Mouse (Mus musculus) naive thymus-derived CD4-positive, alpha-beta T cell, adult 2 months (primary cell): ENCODE results near the gene Pagr1b.
A peak's percentile ranks its signal among the peaks of the same experiment; 100 is the strongest.

Source experiments
- DNase-seq: peaks from one replicate; pipeline ENCODE4 v3.0.0-alpha.2; 2011; ENCODE audit warnings: low read depth

Gene Pagr1b

DNA sequence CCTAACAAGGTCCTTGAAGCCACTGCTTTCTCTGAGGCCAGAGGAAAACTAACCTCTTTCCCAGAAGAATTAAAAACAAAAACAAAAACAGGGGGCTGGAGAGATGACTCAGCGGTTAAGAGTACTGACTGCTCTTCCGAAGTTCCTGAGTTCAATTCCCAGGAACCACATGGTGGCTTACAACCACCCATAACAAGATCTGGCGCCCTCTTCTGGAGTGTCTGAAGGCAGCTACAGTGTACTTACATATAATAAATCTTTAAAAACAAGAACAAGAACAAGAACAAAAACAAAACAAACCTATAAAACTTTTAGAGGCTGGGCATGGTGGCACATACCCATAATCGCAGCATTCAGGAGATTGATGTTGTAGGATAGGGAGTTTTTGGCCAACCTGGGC lies 19.8 kb downstream of the Pagr1b start:
- DNase-seq: no peak

DNA sequence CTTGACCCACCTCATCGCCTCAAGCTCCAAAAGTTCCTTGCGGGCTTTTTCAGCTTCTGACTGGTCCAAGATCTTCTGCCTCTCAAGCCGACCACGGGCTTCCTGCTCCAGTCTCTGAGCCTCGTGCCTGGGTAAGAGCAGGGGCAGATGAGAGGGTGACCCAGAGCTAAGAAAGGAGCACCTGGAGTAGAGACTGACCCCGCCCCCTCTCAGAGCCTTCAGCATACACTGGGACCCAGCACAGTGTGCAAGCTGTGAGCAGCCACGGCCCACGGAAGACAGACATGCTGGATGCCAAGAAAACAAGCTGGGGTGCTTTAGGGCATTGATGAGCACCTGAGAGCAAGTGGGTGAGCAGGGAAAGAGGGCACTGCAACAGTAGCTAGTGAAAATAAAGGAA lies 27.5 kb downstream of the Pagr1b start:
- no peak for DNase-seq

DNA sequence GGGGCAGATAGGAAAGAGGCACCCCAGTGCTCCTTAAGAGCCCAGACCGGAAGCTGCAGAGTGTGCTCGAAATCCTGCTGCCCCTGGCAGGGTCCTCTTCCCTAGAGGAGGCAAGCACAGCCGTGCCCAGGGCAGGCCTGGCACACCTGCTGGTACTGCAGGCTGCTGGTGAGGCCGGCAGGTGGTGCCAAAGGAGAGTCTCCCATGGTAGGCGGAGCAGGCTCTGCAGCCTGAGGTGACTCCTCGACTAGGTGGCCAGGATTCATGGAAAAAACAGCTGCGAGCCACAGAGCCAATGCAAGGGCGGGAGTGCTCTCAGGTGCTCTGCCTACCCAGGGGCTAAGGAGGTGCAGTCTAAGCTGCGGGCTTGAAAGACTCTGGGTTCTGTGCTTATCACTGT lies 30.0 kb downstream of the Pagr1b start:
- peak; percentile 53 for DNase-seq

DNA sequence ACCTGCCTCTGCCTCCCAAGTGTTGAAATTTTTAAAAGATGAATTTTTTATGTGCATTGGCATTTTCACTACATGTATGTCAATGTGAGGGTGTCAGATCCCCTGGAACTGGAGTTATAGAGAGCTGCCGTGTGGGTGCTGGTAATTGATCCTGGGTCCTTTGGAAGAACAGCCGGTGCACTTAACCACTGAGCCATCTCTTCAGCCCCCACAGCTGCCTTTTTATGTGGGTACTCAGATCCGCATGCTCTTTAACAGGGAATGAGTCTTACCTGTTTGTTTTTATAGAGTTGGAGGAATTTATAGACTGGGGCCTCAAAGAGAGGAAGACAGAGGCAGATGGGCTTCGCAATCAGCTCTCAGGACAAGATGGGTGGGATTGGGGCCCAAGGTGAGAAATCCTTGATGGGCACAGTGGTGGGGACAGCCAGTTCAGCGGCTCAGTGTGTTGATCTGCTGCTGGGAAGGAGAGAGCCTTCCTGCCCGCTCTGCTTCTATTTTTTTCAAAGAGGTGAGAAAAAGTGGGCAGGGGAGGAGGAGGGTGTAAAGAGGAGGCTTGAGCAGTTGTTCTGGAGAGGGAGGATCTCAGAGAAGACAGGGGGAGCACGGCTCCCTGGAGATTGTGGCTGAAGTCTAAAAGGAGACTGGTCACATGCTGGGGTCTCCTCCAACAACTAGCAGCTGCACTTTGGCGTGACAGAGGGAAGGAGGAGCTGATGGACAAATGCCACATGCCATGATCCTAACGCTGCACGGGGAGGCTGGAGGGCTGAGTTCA lies 31.4 kb downstream of the Pagr1b start:
- no peak for DNase-seq

DNA sequence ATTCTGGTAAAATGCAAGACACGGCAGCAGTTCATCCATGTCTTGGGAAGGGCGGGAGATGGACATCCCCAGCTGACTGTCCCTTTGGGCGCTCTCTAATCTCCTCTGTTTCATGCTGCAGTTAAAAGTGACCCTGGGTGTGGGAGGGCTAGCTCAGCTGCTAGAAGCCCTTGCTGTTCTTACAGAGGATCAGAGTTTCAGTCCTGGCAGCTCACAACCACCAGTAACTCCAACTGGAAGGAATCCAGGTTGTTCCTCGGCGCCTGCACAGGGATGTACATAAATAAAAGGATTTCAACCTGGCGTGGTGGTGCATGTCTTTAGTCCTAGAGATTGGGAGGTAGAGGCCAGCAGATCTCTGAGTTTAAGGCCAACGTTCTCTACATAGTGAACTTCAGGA lies 33.2 kb downstream of the Pagr1b start:
- no peak for DNase-seq

DNA sequence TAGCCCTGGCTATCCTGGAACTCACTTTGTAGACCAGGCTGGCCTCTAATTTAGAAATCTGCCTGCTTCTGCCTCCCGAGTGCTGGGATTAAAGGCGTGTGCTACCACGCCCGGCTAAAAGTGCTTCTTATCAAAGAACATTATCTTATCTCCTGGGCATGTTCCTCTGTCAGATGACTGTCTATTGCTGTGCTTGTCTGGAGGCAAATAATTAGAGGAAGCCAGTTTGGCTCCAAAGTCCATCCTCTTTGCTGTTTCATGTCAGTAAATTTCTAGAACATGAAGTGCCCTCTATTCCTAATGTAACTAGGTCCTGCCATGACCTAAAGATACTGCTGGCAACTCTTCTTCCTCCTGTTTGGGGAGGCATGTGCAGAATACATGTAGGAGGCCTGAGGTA lies 34.2 kb downstream of the Pagr1b start:
- no peak for DNase-seq

DNA sequence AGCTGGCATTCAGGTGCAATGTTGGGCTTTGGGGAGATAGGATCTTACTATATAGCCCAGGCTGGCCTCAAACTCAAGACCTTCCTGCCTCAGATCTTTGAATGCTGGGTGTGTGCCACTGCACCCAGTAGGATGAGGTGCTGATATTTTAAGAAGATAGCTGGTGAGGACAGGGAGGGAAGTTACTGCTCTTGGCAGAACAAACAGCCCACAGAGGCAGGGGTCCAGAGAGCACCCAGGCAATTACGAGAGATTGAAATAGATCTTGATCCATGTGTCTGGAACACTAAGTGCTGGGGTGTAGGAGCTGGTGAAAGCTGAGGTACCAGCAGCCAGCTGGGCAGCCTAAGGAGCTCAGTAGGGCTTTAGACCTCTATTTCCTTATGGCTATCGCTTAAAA lies 34.7 kb downstream of the Pagr1b start:
- DNase-seq: no peak

DNA sequence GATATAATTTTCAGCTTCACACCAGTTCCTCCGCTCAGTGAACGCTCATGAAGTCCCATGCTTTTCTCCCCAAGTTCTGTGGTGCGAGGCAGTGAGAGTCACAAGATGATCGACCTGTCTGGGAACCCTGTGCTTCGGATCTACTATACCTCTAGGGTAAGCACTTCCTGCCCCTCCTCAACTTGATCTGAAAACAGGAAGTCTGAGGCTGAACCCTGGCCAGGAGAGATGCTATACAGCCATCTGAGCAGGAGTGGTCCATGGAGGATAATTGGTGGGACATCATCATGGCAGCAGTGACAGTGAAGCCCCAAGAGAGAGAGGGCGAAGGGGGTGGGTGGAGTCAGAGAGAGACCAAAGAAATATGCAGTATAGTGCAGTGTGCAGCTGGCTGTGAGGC lies 37.4 kb downstream of the Pagr1b start:
- peak; percentile 57 for DNase-seq

DNA sequence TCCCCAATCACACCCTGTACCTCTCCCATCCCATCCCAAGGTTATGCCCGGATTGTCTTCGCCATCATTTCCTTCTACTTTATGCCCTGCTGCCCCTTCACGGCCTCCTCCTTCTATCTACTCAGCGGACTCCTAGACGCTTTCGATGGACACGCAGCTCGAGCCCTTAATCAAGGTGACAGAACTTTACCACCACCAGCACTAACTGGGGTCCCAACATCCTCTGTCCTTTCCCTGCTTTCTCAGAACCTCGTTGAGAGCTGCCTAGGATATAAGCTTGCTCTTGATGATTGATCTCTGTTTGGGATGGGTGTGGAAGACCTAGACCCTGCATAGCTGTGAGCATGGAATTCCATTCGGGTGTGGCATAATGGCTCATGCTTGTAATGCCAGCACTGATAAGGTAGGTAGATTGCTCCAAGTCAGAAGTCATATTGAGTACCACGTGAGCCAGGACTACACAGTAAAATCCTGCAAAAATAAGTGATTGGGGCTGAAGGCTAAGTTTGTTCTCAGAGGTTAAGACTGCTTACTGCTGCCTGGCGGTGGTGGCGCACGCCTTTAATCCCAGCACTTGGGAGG lies 39.3 kb downstream of the Pagr1b start:
- DNase-seq: peak; percentile 27

DNA sequence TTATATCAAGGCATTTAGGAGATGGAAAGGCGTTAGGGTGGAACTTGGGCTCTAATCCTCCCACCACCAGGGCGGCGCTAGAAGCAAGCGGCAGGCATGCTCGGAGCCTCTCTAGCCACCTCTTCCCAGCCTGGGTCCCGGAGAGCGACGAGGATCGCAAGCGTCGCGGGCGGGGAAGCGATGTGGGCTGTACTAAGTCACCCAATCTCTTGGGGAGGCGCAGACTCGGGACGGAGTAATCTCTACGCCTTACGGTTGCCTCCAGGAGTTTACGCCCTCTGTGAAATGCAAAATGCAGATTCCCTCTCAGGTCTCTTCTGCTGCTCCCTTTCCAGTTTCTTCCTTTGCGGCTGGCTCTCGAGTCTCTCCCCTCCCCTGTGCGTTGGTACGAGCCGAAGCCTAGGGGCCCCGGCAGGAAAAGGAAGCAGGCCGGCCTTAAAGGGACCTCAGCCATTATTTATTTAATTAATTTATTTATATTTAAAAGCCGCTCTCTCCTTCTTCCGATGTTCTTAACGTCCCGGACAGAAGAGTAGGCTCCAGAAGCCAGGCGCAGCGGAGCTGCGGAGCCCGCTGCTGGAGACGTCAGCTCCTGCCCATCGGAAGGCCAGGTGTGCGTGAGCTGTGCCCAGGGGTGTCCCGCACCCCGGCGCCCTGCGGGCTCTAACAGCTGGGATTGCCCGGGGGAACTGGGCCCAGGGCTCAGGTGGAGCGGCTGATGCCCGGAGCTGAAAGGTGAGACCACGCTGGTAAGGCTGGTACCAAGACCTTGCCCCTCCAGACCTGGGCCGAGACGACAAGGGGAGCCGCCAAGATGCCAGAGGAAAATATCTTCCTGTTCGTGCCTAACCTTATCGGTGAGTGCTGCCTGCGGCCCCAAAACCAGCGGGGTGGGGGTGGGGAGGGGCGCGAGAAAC lies 40.1 kb downstream of the Pagr1b start, which contains the start of gene Cdiptos:
Gene Cdiptos (minus strand): TSS at position 149 of the 917 bp plus-strand sequence.
- peak; percentile 97 for DNase-seq

DNA sequence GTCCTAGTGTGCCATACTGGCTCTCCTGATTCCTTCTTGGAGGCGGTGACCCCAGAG lies 40.6 kb downstream of the Pagr1b start, which contains the start of gene Cdipt:
Gene Cdipt (plus strand): TSS at position 22 of the 57 bp plus-strand sequence.
- no peak for DNase-seq

DNA sequence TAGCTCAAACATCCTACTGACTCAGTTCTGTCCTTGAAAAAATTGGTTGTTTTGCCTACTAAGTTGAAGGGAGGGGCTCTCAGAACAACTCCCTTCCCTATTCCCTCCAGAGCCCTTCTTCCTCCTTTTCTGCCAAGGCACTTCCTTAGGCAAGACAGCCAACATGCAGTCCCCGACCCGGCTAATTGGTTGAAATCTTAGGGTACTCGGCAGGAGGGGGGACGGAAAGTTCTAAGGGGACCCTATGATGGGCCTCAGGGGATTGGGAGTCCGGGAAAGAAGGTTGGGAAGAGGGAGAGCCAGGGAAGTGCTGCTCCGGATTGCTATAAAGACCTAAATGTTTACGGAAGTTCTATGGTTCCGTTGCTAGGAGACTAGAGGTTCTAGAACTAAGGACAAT lies 40.8 kb downstream of the Pagr1b start:
- DNase-seq: no peak

DNA sequence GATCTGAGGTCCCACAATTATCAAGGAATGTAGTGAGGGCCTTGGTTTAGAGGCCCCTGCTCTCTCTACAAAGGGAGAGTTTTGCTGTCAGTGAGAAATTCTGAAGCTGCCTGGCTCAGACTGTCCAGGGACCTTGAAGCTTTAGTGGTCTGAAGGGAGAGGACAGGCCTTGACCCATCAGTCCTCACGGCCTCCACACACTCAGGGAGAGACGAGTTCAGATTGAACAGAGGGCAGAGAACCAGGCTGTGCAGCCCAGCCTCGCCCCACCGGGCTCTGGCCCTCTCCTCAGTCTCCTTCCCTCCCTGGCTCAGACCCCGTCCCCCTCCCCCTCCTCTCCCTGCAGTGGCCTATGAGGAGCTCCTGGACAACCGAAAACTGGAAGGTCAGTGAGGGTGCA lies 48.9 kb downstream of the Pagr1b start:
- no peak for DNase-seq

DNA sequence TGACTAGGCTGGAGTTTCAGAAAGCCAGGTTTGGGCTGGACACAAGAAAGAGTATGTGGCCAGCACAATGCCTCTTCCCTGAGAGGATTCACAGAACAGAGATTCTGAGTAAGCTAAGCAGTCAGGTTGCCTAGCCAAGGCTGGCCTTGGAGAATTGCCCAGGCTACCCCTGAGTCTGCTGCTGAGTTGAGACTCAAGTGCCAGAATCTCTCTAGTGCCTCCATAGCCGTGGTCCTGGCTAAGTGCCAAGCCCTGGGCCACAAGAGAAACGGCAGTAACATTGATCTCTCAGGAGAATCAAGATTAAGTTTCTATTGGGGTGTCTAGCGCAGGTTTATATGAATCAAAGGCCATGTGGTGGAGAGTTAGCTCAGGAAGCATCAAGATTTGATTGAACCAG lies 50.7 kb downstream of the Pagr1b start:
- DNase-seq: no peak

DNA sequence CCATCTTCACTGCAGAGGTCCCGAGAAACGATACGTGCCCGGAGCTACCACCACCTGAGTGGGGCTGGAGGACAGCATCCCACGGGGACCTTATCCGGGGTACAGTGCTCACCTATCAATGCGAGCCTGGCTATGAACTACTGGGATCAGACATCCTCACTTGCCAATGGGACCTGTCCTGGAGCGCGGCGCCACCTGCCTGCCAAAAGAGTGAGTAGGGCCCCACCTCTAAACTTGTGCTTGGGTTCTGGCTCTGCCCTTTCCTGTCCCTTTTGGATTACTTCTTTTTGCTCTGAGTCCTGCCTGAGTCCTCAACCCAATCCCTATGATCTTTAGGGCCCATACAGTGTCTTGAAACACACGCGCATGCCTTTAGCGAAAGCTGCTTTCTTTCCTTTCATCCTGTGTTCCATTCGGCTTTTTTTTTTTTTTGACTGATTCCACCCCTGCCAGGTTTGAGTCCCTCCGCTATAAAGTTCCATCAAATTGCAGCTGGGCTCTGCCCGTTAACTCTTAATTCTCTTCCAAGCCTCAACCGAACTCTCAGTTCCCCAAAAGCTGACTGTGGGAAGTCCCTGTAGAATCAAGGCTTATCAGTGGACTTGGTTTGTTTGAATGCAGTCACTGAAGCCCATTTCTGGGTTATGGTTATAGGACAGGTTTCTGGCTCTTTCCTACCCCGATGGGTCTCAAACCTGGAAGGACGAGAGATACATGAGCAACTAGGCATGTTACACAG lies 52.6 kb downstream of the Pagr1b start:
- DNase-seq: peak; percentile 27

DNA sequence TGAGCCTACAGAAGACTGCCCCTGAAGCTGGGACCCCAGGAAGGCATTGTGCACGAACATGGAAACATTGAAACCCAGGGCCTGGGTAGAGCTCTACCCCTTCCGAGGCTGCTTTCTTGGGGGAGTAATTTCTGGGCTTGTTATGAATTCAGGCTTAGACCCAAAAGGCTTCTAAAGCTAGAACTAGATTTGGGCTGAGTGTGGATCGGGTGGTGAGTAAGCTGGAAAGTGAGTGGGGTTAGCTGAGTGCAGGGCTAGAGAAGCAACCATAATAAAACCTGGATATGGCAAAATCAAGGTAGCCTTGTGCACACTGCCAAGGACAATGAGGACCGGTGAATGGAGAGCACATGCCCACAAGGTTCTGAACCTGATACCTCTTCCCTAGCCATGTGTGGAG lies 54.3 kb downstream of the Pagr1b start:
- no peak for DNase-seq

DNA sequence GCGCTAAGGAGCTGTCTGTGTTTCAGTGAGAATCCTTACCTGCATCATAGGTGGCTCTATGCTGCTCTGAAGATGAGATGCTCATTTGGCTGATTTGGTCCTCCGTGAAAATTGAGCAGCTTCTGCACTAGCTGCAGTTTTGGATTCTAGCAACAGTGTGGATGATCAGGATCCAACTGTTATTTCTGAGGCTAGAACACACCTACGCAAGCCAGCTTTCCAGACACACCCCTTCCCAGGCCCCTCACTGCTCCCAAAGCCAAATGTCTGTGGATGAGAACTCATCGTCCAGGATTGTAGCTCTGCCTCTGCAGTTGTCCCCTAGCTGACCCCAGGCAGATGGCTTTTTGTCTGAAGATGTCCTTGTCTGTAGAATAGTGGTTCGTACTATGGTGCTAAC lies 55.2 kb downstream of the Pagr1b start:
- no peak for DNase-seq

DNA sequence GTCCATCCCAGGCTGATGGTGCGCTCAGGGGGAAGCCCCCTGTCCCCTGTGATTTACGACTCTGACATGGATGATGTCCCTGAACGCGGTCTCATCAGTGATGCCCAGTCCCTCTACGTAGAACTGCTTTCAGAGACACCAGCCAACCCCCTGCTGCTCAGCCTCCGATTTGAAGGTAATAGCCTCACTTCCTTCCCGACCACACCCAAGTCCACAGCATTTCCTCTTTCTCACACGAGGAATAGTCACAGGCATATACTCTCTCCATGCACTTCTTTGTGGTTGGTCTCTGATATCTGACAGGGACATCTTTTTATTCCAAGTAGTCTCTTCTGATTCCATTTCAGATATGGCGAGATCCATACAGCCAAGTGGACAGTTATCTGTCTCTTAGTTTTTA lies 56.5 kb downstream of the Pagr1b start:
- no peak for DNase-seq

DNA sequence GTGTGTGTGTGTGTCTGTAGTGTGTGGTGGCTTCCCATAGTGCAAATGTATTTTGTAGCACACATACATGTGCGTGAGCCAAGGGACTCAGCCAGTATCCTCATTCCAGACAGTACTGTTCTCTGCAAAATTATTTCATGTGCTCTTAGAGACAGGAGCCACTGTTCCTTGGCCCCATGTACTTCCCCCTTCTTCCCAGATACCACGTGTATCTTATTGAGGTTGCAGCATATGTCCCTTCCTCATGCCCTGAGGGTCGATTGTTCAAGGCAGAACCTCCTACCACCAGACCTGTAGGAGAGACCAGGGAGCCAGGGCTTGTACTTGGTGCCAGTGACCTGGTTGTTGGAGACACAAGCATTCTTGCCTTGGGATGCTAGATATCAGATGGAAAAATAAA lies 61.2 kb downstream of the Pagr1b start:
- no peak for DNase-seq

DNA sequence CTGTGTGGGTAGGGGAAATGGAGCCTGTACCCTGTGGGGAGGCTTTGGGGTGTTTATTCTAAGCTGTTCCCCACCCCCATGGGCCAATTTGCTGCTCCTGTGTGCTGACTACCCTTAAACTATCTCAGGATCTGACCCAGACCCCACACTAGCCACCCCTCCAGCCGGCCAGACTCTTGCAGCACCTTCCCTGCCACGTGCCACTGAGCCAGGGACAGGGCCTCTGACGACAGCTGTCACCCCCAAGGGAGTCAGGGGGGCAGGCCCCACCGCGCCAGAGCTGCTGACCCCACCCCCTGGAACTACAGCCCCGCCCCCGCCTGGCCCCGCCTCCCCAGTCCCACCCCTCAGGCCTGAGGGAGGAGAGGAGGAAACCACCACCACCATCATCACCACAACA lies 63.6 kb downstream of the Pagr1b start:
- DNase-seq: no peak

DNA sequence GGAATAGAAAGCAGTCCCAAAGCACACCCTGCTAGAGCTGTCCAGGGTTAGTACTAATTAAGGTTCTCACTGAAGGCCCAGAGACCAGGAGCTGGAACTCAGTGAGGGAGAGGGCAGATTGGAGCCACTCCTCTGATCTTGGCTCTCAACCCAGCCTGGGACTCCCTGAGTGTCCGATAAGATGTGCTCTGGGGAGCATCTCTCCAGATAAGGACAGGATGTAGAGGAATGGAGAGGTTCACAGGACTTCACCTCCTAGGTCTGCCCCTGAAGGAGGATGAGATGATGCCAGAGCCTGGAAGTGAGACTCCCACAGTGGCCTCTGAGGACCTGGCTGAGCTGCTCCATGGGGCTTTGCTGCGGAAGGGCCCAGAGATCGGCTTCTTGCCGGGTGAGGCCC lies 64.5 kb downstream of the Pagr1b start:
- no peak for DNase-seq
